Mouse (Mus musculus) limb, embryonic 10.5 days (tissue): ENCODE measurements around the gene Anxa7. TPM values are rescaled to one million over a fixed set of nuclear protein-coding genes. Genes with fewer than 3 reads are reported as not detected.
A peak's percentile ranks its signal among the peaks of the same experiment; 100 is the strongest.

Source experiments
- DNase-seq: peaks from one replicate; pipeline ENCODE4 v3.0.0-alpha.2; 2017; ENCODE audit warnings: low spot score
- H3K27ac ChIP-seq: fragments of 300-500 bp; sonication (generic); 2 replicates; pipeline ENCODE4 v1.5.1; 2016; ENCODE audit warnings: mild to moderate bottlenecking
- H3K27me3 ChIP-seq: fragments of 300-500 bp; sonication (generic); 2 replicates; pipeline ENCODE4 v1.6.1; 2016; ENCODE audit warnings: low read depth, mild to moderate bottlenecking; ENCODE audit not compliant: poor library complexity, severe bottlenecking
- H3K36me3 ChIP-seq: fragments of 300-500 bp; sonication (generic); 2 replicates; pipeline ENCODE4 v1.6.1; 2016; ENCODE audit warnings: mild to moderate bottlenecking, moderate library complexity
- H3K4me1 ChIP-seq: fragments of 300-500 bp; sonication (generic); 2 replicates; pipeline ENCODE4 v1.6.1; 2016
- H3K4me3 ChIP-seq: fragments of 300-500 bp; sonication (generic); 2 replicates; pipeline ENCODE4 v1.5.1; 2016; ENCODE audit warnings: mild to moderate bottlenecking, moderate library complexity
- H3K9me3 ChIP-seq: fragments of 300-500 bp; sonication (generic); replicated peaks from 2 replicates; pipeline ENCODE4 v1.6.1; 2016; ENCODE audit warnings: mild to moderate bottlenecking
- WGBS: fragments of 180-500 bp; shearing (Covaris S2); methylation state at CpG from one replicate; pipeline ENCODE4 v1.1.7; 2016; 5-methylcytosine and 5-hydroxymethylcytosine counted together
- polyA plus RNA-seq: library from polyadenylated mRNA; unstranded; fragments of >200 nt; fragmentation: Nextera tagmentation; extraction: Ambion mirVana; gene quantifications from 2 replicates; pipeline ENCODE4 v1.2.1, GENCODE M21; 2016

Gene Anxa7
- polyA plus RNA-seq, 1 experiment from 2014 or later = 23.3 TPM

DNA sequence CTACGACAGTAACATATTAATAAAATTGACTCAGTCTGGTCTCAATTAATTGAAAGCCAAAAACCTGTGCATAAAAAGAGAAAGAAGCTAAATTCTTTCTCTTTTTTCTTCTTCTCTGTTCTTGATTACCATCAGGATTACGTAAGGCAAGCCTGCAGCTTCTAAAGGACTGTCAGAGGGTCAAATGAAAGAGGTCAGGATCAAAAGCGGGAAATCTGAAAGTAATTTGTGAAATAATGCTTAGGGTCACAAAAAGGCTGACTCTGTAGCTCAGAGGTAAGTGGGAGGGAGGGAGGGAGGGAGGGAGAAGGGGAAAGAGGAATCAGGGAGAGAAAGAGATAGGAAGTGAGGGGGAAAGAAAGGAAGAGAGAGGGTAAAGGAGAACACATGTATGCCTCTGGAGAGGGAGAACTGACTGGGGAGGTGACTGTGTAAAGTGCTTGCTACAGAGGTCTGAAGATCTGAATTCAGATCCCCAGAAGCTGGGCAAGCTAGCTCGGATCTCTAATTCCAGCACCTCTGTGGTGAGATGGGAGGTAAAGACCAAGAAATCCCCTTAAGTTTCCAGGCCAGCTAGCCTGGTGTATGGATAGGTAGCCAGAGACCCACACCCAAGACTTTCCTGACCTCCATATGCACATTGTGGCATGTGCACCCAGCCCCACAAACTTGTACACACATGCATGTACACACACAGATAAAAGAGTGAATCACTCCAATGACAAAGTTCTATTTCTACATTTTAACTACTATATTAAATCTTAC, 2.5 kb downstream of the Anxa7 start:
- Histone ChIP-seq H3K27ac (no peak overlapping the region), H3K27me3 (no peaks in the 10 kb centered on the region), H3K36me3 (no peaks in the 10 kb centered on the region), H3K4me1 (peaks cover 42% of the 10 kb centered on the region), H3K9me3 (no peaks in the 10 kb centered on the region), H3K4me3 (no peak overlapping the region)
- WGBS = 20% methylated on average over 4 of the region's 4 CpGs
- DNase-seq = no peak

DNA sequence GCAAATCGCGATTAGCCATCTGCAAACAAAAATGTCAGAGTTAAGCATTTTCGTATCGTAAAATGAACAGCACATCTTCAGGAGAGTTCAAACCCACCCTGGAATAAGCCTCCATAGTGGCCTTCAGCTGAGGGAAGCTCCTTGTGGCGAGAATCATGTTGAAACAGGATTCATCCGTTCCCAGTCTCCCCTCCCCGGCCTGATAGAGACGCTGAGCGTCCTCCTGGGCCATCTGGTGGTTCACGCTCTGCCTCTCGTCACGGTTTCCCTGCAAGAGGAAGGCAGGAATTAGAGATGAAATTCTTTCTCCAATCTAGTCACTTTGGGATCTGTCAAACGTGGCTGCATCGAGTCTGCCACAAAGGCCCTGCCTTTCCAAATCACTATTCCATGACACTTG, 19.7 kb downstream of the Anxa7 start:
- WGBS = 78% methylated on average over 14 of the region's 14 CpGs
- Histone ChIP-seq H3K4me3 (no peak overlapping the region), H3K27ac (no peak overlapping the region), H3K9me3 (no peaks in the 10 kb centered on the region), H3K27me3 (no peaks in the 10 kb centered on the region), H3K36me3 (peaks cover 56% of the 10 kb centered on the region), H3K4me1 (no peaks in the 10 kb centered on the region)
- no peak for DNase-seq

DNA sequence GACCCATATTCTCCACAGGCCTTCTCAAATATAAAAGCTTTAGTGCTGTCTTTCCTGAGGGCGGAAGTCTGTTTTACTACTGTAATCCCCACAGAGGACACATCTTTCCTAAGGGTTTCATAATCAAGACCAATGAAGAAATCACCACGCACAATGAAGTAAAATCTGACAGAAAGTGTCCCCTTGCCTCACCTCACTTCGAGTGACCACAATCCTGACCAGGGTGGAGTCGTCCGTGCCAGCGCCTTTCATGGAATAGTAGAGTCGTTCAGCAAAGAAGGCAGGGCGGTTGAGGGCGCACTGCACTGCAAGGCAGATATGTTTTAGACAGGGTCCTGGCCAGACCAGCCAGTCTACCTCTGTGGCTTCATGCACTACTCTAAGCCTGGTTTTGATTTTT, 21.6 kb downstream of the Anxa7 start:
- peaks cover 40% of the 10 kb centered on the region for H3K36me3 ChIP-seq
- H3K4me1 ChIP-seq = no peaks in the 10 kb centered on the region
- 95% methylated on average over 9 of the region's 9 CpGs for WGBS

GRCm38 (mm10) chr14:20452929-20453328, 27.0 kb downstream of the Anxa7 start:
- DNase-seq = no peak
- peaks cover 9% of the 10 kb centered on the region for H3K36me3 ChIP-seq
- no peaks in the 10 kb centered on the region for H3K9me3 ChIP-seq
- H3K27ac ChIP-seq = no peak overlapping the region
- no peaks in the 10 kb centered on the region for H3K27me3 ChIP-seq
- 93% methylated on average over 5 of the region's 5 CpGs for WGBS
- H3K4me1 ChIP-seq = peaks cover 5% of the 10 kb centered on the region
- no peak overlapping the region for H3K4me3 ChIP-seq

More for the DNA sequence above, 21.6 kb downstream of the Anxa7 start:
- Histone ChIP-seq H3K4me3 (no peak overlapping the region), H3K27me3 (no peaks in the 10 kb centered on the region), H3K27ac (no peak overlapping the region), H3K9me3 (no peaks in the 10 kb centered on the region)
- no peak for DNase-seq

GRCm38 (mm10) chr14:20451765-20452331, 28.1 kb downstream of the Anxa7 start, which contains the start of gene Cfap70:
Gene Cfap70, minus strand, starts transcription at chr14:20452226.
- Histone ChIP-seq H3K4me3 (peak within 1 kb of the TSS; percentile 51), H3K36me3 (peaks cover 6% of the 10 kb centered on the region), H3K27me3 (no peaks in the 10 kb centered on the region), H3K4me1 (peaks cover 5% of the 10 kb centered on the region), H3K27ac (peak within 1 kb of the TSS; percentile 28; the same call in 1 of the 2 replicates), H3K9me3 (no peaks in the 10 kb centered on the region)
- DNase-seq = peak; percentile 70
- 2% methylated on average over 15 of the region's 15 CpGs for WGBS

- no peaks in the 10 kb centered on the region for H3K27me3 ChIP-seq
- no peak for DNase-seq
- WGBS = 8% methylated on average over 2 of the region's 2 CpGs
- no peak overlapping the region for H3K27ac ChIP-seq
- peaks cover 5% of the 10 kb centered on the region for H3K4me1 ChIP-seq
- H3K36me3 ChIP-seq = peaks cover 5% of the 10 kb centered on the region; the same call in 1 of the 2 replicates
- H3K9me3 ChIP-seq = no peaks in the 10 kb centered on the region
- H3K4me3 ChIP-seq = peak overlapping the region; percentile 51
Measured at GRCm38 (mm10) chr14:20451302-20451701, 28.6 kb downstream of the Anxa7 start.

- Histone ChIP-seq H3K4me1 (peaks cover 8% of the 10 kb centered on the region), H3K36me3 (no peaks in the 10 kb centered on the region), H3K4me3 (no peak overlapping the region), H3K27me3 (no peaks in the 10 kb centered on the region), H3K27ac (no peak overlapping the region), H3K9me3 (no peaks in the 10 kb centered on the region)
- WGBS = 71% methylated on average over 12 of the region's 12 CpGs
- DNase-seq = no peak
Measured at GRCm38 (mm10) chr14:20447209-20447608, 32.7 kb downstream of the Anxa7 start.

DNA sequence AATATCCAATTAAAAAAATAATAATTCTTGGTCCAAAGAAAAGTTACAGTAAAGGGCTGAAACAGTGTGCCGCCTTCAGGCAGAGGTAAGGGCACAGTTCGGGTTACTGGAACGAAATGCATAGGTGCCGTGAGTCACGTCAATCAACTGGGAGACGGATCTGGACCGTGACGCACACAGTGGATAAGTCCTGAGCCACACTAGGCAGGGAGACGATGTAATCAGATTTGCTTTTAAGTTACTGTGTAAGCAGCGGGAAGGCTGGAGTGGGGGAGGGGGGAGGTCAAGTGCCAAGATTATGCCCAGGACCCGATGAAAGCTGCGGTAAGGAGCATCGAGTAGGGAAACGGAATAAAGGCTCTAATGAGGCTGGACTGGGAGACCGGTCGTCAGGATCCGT, 37.7 kb downstream of the Anxa7 start:
- H3K4me3 ChIP-seq = no peak overlapping the region
- 74% methylated on average over 17 of the region's 17 CpGs for WGBS
- H3K27ac ChIP-seq = no peak overlapping the region
- 0 out of 2 replicates have a peak, but pooled peaks cover 3% of the 10 kb centered on the region for H3K4me1 ChIP-seq
- DNase-seq = no peak
- H3K36me3 ChIP-seq = no peaks in the 10 kb centered on the region
- H3K27me3 ChIP-seq = no peaks in the 10 kb centered on the region
- H3K9me3 ChIP-seq = no peaks in the 10 kb centered on the region

DNA sequence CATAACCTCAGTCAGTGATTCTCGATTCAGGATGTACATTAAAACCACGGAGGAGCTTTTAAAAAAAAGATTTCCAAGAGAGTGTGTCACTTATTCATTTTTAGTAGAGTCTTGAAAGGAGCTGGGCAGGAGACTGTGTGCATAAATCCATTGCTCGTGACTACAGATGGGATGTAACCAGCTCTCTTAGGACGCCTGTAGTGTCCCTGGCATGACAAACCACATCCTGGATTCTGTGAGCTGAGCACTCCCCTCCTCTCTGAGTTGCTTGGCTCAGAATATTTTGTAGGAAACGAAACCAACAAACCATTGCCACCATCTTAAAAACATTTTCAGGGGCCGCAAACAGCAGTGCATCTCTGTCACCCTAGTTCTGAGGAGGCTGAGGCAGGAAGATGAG, 43.0 kb downstream of the Anxa7 start:
- Histone ChIP-seq H3K27ac (no peak overlapping the region), H3K4me1 (no peaks in the 10 kb centered on the region), H3K36me3 (no peaks in the 10 kb centered on the region), H3K27me3 (no peaks in the 10 kb centered on the region), H3K4me3 (no peak overlapping the region), H3K9me3 (no peaks in the 10 kb centered on the region)
- DNase-seq = no peak
- 76% methylated on average over 6 of the region's 6 CpGs for WGBS

DNA sequence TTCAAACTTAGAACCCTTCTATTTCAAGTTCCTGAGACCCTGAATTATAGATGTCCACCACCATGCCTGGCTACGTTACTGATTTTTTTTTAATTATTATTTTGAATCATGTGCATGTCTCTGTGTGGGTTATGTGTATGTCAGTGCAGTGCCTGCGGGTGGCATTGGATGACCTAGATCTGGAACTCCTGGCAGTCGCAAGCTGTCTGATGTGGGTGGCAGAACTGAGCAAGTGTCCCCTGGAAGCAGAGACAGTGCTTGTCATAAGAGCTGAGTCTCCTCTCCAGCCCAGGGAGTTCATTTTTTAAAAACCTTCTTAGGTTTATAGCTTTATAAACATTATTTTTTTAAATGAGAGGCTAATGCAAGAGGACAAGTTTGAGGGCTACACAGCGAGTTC, 47.5 kb downstream of the Anxa7 start:
- 85% methylated on average over 4 of the region's 4 CpGs for WGBS
- no peaks in the 10 kb centered on the region for H3K9me3 ChIP-seq
- H3K4me3 ChIP-seq = no peak overlapping the region
- no peak overlapping the region for H3K27ac ChIP-seq
- no peaks in the 10 kb centered on the region for H3K4me1 ChIP-seq
- DNase-seq = no peak
- H3K27me3 ChIP-seq = no peaks in the 10 kb centered on the region
- H3K36me3 ChIP-seq = no peaks in the 10 kb centered on the region

- Histone ChIP-seq H3K9me3 (no peaks in the 10 kb centered on the region), H3K4me3 (no peak overlapping the region), H3K36me3 (no peaks in the 10 kb centered on the region), H3K27ac (no peak overlapping the region), H3K4me1 (no peaks in the 10 kb centered on the region), H3K27me3 (no peaks in the 10 kb centered on the region)
- no peak for DNase-seq
- WGBS = 82% methylated on average over 6 of the region's 6 CpGs
Measured at GRCm38 (mm10) chr14:20431726-20432125, 48.2 kb downstream of the Anxa7 start.

GRCm38 (mm10) chr14:20429833-20430232, 50.1 kb downstream of the Anxa7 start:
- H3K4me1 ChIP-seq = no peaks in the 10 kb centered on the region
- no peak overlapping the region for H3K27ac ChIP-seq
- no peaks in the 10 kb centered on the region for H3K27me3 ChIP-seq
- H3K9me3 ChIP-seq = no peaks in the 10 kb centered on the region
- no peak overlapping the region for H3K4me3 ChIP-seq
- H3K36me3 ChIP-seq = no peaks in the 10 kb centered on the region
- 76% methylated on average over 1 of the region's 1 CpGs for WGBS
- DNase-seq = no peak

DNA sequence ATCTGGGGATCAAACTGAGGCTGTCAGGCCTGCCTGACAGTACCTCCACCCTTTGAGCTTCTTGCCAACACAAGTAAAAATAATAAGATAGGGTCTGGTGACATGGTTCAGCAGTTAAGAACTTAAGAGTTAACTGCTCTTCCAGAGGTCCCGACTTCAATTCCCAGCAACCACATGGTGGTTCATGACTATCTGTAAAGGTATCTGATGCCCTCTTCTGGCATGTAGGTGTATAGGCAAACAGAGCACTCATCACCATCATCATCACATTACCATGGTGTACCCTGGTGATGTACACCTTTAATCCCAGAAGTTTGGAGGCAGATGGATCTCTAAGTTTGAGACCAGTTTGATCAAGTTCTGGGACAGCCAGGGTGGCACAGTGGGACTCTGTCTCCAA, 51.3 kb downstream of the Anxa7 start:
- Histone ChIP-seq H3K9me3 (no peaks in the 10 kb centered on the region), H3K4me3 (no peak overlapping the region), H3K27ac (no peak overlapping the region), H3K36me3 (no peaks in the 10 kb centered on the region), H3K27me3 (no peaks in the 10 kb centered on the region), H3K4me1 (no peaks in the 10 kb centered on the region)
- WGBS = 35% methylated on average over 1 of the region's 1 CpGs
- DNase-seq = no peak
